Mouse (Mus musculus): Measurements from ENCODE around the gene Fgfr2.

Gene Fgfr2

GRCm38 (mm10) chr7:133083936-133084614 lies 39.1 kb downstream of the Fgfr2 start:
- no peak for DNase-seq

- DNase-seq: no peak
Observed at GRCm38 (mm10) chr7:133078929-133079328, 44.2 kb downstream of the Fgfr2 start.

GRCm38 (mm10) chr7:133074462-133075133 lies 48.6 kb downstream of the Fgfr2 start:
- DNase-seq: peak; percentile 41

GRCm38 (mm10) chr7:133073147-133073651 lies 50.0 kb downstream of the Fgfr2 start:
- DNase-seq: no peak

GRCm38 (mm10) chr7:133072535-133072934 lies 50.6 kb downstream of the Fgfr2 start:
- no peak for DNase-seq

GRCm38 (mm10) chr7:133067321-133067841 lies 55.8 kb downstream of the Fgfr2 start:
- DNase-seq: no peak

- peak; percentile 48 for DNase-seq
Observed at GRCm38 (mm10) chr7:133066776-133067175, 56.4 kb downstream of the Fgfr2 start.

- no peak for DNase-seq
Observed at GRCm38 (mm10) chr7:133062055-133062454, 61.1 kb downstream of the Fgfr2 start.

GRCm38 (mm10) chr7:133060170-133060569 lies 63.0 kb downstream of the Fgfr2 start:
- DNase-seq: no peak

GRCm38 (mm10) chr7:133059517-133060104 lies 63.5 kb downstream of the Fgfr2 start:
- no peak for DNase-seq

- peak; percentile 37 for DNase-seq
Observed at GRCm38 (mm10) chr7:133059150-133059509, 64.0 kb downstream of the Fgfr2 start.

GRCm38 (mm10) chr7:133058496-133059149 lies 64.5 kb downstream of the Fgfr2 start:
- DNase-seq: no peak

GRCm38 (mm10) chr7:133056924-133057323 lies 66.2 kb downstream of the Fgfr2 start:
- no peak for DNase-seq

- DNase-seq: no peak
Observed at GRCm38 (mm10) chr7:133054486-133054885, 68.7 kb downstream of the Fgfr2 start.

- DNase-seq: no peak
Observed at GRCm38 (mm10) chr7:133053757-133054156, 69.4 kb downstream of the Fgfr2 start.

GRCm38 (mm10) chr7:133052819-133053218 lies 70.3 kb downstream of the Fgfr2 start:
- no peak for DNase-seq

- DNase-seq: no peak
Observed at GRCm38 (mm10) chr7:133050681-133051080, 72.5 kb downstream of the Fgfr2 start.

GRCm38 (mm10) chr7:133048085-133048630 lies 75.0 kb downstream of the Fgfr2 start:
- no peak for DNase-seq

GRCm38 (mm10) chr7:133047287-133047686 lies 75.9 kb downstream of the Fgfr2 start:
- DNase-seq: no peak

- DNase-seq: no peak
Observed at GRCm38 (mm10) chr7:133044721-133045120, 78.4 kb downstream of the Fgfr2 start.

- DNase-seq: no peak
Observed at GRCm38 (mm10) chr7:133041784-133042183, 81.4 kb downstream of the Fgfr2 start.

GRCm38 (mm10) chr7:133040688-133041345 lies 82.3 kb downstream of the Fgfr2 start:
- no peak for DNase-seq

Measured in cerebellum, adult 11 months (tissue).